Mouse (Mus musculus): Measurements from ENCODE around the gene 9530053A07Rik. TPM values are rescaled to one million over a fixed set of nuclear protein-coding genes. Genes with fewer than 3 reads are reported as not detected.

9530053A07Rik gene
- polyA plus RNA-seq, 1 experiment from 2014 or later: 0.12 TPM

DNA sequence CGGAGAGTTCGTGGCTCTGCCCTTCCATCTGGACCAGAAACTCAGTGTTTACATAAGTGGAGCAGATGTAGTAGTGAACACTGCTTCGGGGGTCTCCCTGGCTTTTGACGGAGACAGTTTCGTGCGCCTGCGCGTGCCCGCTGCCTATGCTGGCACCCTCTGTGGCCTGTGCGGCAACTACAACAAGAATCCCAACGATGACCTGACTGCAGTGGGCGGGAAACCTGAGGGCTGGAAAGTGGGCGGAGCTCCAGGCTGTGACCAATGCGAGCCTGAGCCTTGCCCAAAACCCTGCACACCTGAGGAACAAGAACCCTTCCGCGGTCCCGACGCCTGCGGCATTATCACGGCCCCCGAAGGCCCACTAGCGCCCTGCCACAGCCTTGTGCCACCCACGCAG lies 24.6 kb upstream of the 9530053A07Rik start:
- 3% methylated on average over 23 of the region's 23 CpGs for WGBS
- no peaks in the 10 kb centered on the region for H3K9me3 ChIP-seq (ENCODE audit: control insufficient read depth, low read length)
- H3K9ac ChIP-seq (ENCODE audit: low read length): no peak overlapping the region
- DNase-seq (ENCODE audit: low spot score) (peak; percentile 74), ATAC-seq (ENCODE audit: low FRiP score, low TSS enrichment) (peak; percentile 82)
- TF ChIP-seq CTCF (IDR thresholded peaks at IDR 0.05; ENCODE audit: low read depth) (peak; percentile 44), EP300 (optimal IDR thresholded peaks at IDR 0.05) (no peak)
- no peak overlapping the region for H3K4me3 ChIP-seq (ENCODE audit: low read depth, low read length)
- no peaks in the 10 kb centered on the region for H3K27me3 ChIP-seq (ENCODE audit: control insufficient read depth, insufficient read depth, low read length)
- peak overlapping the region; percentile 44 for H3K4me2 ChIP-seq (replicated peaks; ENCODE audit: low read depth)
- no peak overlapping the region for H3K27ac ChIP-seq (replicated peaks)
- H3K4me1 ChIP-seq (replicated peaks; ENCODE audit: control insufficient read depth, insufficient read depth): no peaks in the 10 kb centered on the region
- no peaks in the 10 kb centered on the region for H3K36me3 ChIP-seq (ENCODE audit: control insufficient read depth, insufficient read depth, low read length)

DNA sequence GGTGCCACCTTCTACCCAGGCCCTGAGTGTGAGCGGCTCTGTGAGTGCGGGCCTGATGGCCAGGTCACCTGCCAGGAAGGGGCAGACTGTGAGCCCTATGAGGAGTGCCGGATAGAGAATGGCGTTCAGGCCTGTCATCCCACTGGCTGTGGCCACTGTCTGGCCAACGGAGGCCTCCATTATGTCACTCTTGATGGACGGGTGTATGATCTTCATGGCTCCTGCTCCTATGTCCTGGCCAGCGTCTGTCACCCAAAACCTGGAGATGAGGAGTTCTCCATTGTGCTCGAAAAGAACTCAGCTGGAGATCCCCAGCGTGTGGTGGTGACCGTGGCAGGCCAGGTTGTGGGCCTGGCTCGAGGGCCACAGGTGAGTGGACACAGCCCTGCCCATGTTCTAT lies 23.0 kb upstream of the 9530053A07Rik start:
- H3K4me1 ChIP-seq (replicated peaks; ENCODE audit: control insufficient read depth, insufficient read depth): no peaks in the 10 kb centered on the region
- no peak for DNase-seq (ENCODE audit: low spot score)
- H3K27me3 ChIP-seq (ENCODE audit: control insufficient read depth, insufficient read depth, low read length): no peaks in the 10 kb centered on the region
- H3K4me2 ChIP-seq (replicated peaks; ENCODE audit: low read depth): no peak overlapping the region
- WGBS: 93% methylated on average over 11 of the region's 11 CpGs
- H3K9ac ChIP-seq (ENCODE audit: low read length): no peak overlapping the region
- ATAC-seq (ENCODE audit: low FRiP score, low TSS enrichment): no peak
- H3K9me3 ChIP-seq (ENCODE audit: control insufficient read depth, low read length): no peaks in the 10 kb centered on the region
- H3K4me3 ChIP-seq (ENCODE audit: low read depth, low read length): no peak overlapping the region
- no peaks in the 10 kb centered on the region for H3K36me3 ChIP-seq (ENCODE audit: control insufficient read depth, insufficient read depth, low read length)
- H3K27ac ChIP-seq (replicated peaks): no peak overlapping the region
- no peak for TF ChIP-seq EP300 (optimal IDR thresholded peaks at IDR 0.05)
- no peak for TF ChIP-seq CTCF (IDR thresholded peaks at IDR 0.05; ENCODE audit: low read depth)

DNA sequence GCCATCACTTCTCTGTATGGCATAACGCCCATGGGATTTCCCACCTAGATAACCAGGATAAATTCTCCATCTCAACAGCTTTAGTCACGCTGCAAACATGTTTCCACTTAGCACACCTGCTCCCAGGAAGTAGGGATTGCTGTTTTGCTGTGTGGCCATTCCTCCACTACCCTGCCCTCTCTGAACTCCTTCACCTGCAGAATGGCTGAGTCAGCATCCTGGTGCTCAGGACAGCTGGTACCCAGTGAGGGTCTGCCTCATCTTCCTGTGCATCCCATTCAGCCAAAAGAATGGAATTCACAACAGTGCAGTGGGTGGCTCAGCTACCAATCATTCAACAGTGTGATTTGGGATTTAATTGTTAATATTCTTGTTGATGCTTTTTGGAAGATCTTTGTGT lies 14.6 kb upstream of the 9530053A07Rik start:
- Histone ChIP-seq H3K4me2 (replicated peaks; ENCODE audit: low read depth) (no peak overlapping the region), H3K4me3 (ENCODE audit: low read depth, low read length) (no peak overlapping the region), H3K9me3 (ENCODE audit: control insufficient read depth, low read length) (no peaks in the 10 kb centered on the region), H3K9ac (ENCODE audit: low read length) (no peak overlapping the region), H3K27ac (replicated peaks) (no peak overlapping the region), H3K36me3 (ENCODE audit: control insufficient read depth, insufficient read depth, low read length) (no peaks in the 10 kb centered on the region), H3K27me3 (ENCODE audit: control insufficient read depth, insufficient read depth, low read length) (no peaks in the 10 kb centered on the region), H3K4me1 (replicated peaks; ENCODE audit: control insufficient read depth, insufficient read depth) (no peaks in the 10 kb centered on the region)
- ATAC-seq (ENCODE audit: low FRiP score, low TSS enrichment): no peak
- no peak for DNase-seq (ENCODE audit: low spot score)
- WGBS: 71% methylated on average over 2 of the region's 2 CpGs
- no peak for TF ChIP-seq CTCF (IDR thresholded peaks at IDR 0.05; ENCODE audit: low read depth)
- TF ChIP-seq EP300 (optimal IDR thresholded peaks at IDR 0.05): no peak

- peak; percentile 77 for TF ChIP-seq CTCF (IDR thresholded peaks at IDR 0.05; ENCODE audit: low read depth)
- TF ChIP-seq EP300 (optimal IDR thresholded peaks at IDR 0.05): no peak
- ATAC-seq (ENCODE audit: low FRiP score, low TSS enrichment): no peak
- no peaks in the 10 kb centered on the region for H3K36me3 ChIP-seq (ENCODE audit: control insufficient read depth, insufficient read depth, low read length)
- DNase-seq (ENCODE audit: low spot score): peak; percentile 46
- no peak overlapping the region for H3K9ac ChIP-seq (ENCODE audit: low read length)
- H3K4me1 ChIP-seq (replicated peaks; ENCODE audit: control insufficient read depth, insufficient read depth): no peaks in the 10 kb centered on the region
- no peak overlapping the region for H3K27ac ChIP-seq (replicated peaks)
- no peaks in the 10 kb centered on the region for H3K9me3 ChIP-seq (ENCODE audit: control insufficient read depth, low read length)
- H3K4me2 ChIP-seq (replicated peaks; ENCODE audit: low read depth): no peak overlapping the region
- no peak overlapping the region for H3K4me3 ChIP-seq (ENCODE audit: low read depth, low read length)
- WGBS: 59% methylated on average over 5 of the region's 5 CpGs
- no peaks in the 10 kb centered on the region for H3K27me3 ChIP-seq (ENCODE audit: control insufficient read depth, insufficient read depth, low read length)
These were observed 8.3 kb downstream of the 9530053A07Rik start for GRCm38 (mm10) chr7:28137613-28138012.

DNA sequence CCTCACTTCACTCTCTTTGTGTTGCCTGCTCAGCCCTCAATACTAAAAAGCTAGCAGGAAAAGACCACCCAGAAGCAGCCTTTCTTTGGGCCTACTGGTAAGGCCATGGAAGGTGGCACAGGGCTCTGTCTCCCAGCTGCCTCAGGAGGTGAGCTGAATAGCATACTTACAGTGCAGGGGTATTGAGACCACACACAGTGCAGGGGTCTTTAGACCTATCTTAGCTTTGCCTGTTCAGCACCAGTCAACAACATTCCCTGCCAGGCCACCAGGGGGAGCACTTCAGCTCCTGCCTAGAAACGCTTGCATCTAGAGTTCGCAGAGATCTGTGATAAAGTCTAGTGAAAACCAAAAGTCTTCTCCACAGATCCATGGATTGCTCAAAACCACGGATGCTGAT lies 19.0 kb downstream of the 9530053A07Rik start:
- WGBS: 15% methylated on average over 3 of the region's 3 CpGs
- DNase-seq (ENCODE audit: low spot score): peak; percentile 72
- no peak for ATAC-seq (ENCODE audit: low FRiP score, low TSS enrichment)

GRCm38 (mm10) chr7:28149841-28150240 lies 20.6 kb downstream of the 9530053A07Rik start:
- 56% methylated on average over 1 of the region's 1 CpGs for WGBS
- H3K9me3 ChIP-seq (ENCODE audit: control insufficient read depth, low read length): no peaks in the 10 kb centered on the region
- H3K27me3 ChIP-seq (ENCODE audit: control insufficient read depth, insufficient read depth, low read length): no peaks in the 10 kb centered on the region
- H3K4me1 ChIP-seq (replicated peaks; ENCODE audit: control insufficient read depth, insufficient read depth): no peaks in the 10 kb centered on the region
- H3K36me3 ChIP-seq (ENCODE audit: control insufficient read depth, insufficient read depth, low read length): no peaks in the 10 kb centered on the region
- no peak for DNase-seq (ENCODE audit: low spot score)
- no peak for ATAC-seq (ENCODE audit: low FRiP score, low TSS enrichment)
- no peak overlapping the region for H3K9ac ChIP-seq (ENCODE audit: low read length)
- no peak for TF ChIP-seq EP300 (optimal IDR thresholded peaks at IDR 0.05)
- no peak for TF ChIP-seq CTCF (IDR thresholded peaks at IDR 0.05; ENCODE audit: low read depth)
- no peak overlapping the region for H3K4me3 ChIP-seq (ENCODE audit: low read depth, low read length)
- H3K4me2 ChIP-seq (replicated peaks; ENCODE audit: low read depth): no peak overlapping the region
- no peak overlapping the region for H3K27ac ChIP-seq (replicated peaks)

More for the DNA sequence above, 19.0 kb downstream of the 9530053A07Rik start:
- H3K4me1 ChIP-seq (replicated peaks; ENCODE audit: control insufficient read depth, insufficient read depth): no peaks in the 10 kb centered on the region
- H3K27ac ChIP-seq (replicated peaks): no peak overlapping the region
- no peak overlapping the region for H3K4me2 ChIP-seq (replicated peaks; ENCODE audit: low read depth)
- no peaks in the 10 kb centered on the region for H3K27me3 ChIP-seq (ENCODE audit: control insufficient read depth, insufficient read depth, low read length)
- no peak overlapping the region for H3K4me3 ChIP-seq (ENCODE audit: low read depth, low read length)
- no peaks in the 10 kb centered on the region for H3K36me3 ChIP-seq (ENCODE audit: control insufficient read depth, insufficient read depth, low read length)
- TF ChIP-seq CTCF (IDR thresholded peaks at IDR 0.05; ENCODE audit: low read depth) (peak; percentile 87), EP300 (optimal IDR thresholded peaks at IDR 0.05) (no peak)
- H3K9me3 ChIP-seq (ENCODE audit: control insufficient read depth, low read length): no peaks in the 10 kb centered on the region
- no peak overlapping the region for H3K9ac ChIP-seq (ENCODE audit: low read length)
